Mouse (Mus musculus) fat pad, adult 2 months (tissue): ENCODE measurements around the gene Dhx9.
"Not testable (repeated sequence)": the region's sequence is repeated elsewhere in the genome, so short reads cannot be mapped to it uniquely, and the experiment has no call there.

Source experiments
- DNase-seq: peaks from one replicate; pipeline ENCODE4 v3.0.0-alpha.2; 2011; ENCODE audit warnings: low read depth, low spot score; ENCODE audit errors: extremely low read depth

The Dhx9 gene

GRCm38 (mm10) chr1:153487500-153487879, at the start of gene Dhx9:
Gene Dhx9 (minus strand): TSS chr1:153487660.
- DNase-seq: peak; percentile 28

GRCm38 (mm10) chr1:153535611-153536010, 48.2 kb upstream of the Dhx9 start:
- DNase-seq: no peak

- not testable (repeated sequence) for DNase-seq
These were observed 45.4 kb upstream of the Dhx9 start for GRCm38 (mm10) chr1:153532896-153533295.

GRCm38 (mm10) chr1:153532234-153532841, 44.9 kb upstream of the Dhx9 start:
- no peak for DNase-seq

- DNase-seq: no peak
These were observed 44.3 kb upstream of the Dhx9 start for GRCm38 (mm10) chr1:153531677-153532233.

GRCm38 (mm10) chr1:153522116-153522515, 34.7 kb upstream of the Dhx9 start:
- no peak for DNase-seq

GRCm38 (mm10) chr1:153515368-153515767, 27.9 kb upstream of the Dhx9 start:
- DNase-seq: no peak

GRCm38 (mm10) chr1:153510330-153511009, 23.0 kb upstream of the Dhx9 start:
- DNase-seq: no peak

- not testable (repeated sequence) for DNase-seq
These were observed 22.1 kb upstream of the Dhx9 start for GRCm38 (mm10) chr1:153509569-153509968.

GRCm38 (mm10) chr1:153509012-153509411, 21.6 kb upstream of the Dhx9 start:
- DNase-seq: no peak

GRCm38 (mm10) chr1:153506266-153506665, 18.8 kb upstream of the Dhx9 start:
- DNase-seq: peak; percentile 58

GRCm38 (mm10) chr1:153501644-153502321, 14.3 kb upstream of the Dhx9 start:
- DNase-seq: peak; percentile 55

GRCm38 (mm10) chr1:153500030-153500429, 12.6 kb upstream of the Dhx9 start:
- DNase-seq: no peak

GRCm38 (mm10) chr1:153496030-153496429, 8.6 kb upstream of the Dhx9 start:
- no peak for DNase-seq

GRCm38 (mm10) chr1:153493931-153494330, 6.5 kb upstream of the Dhx9 start:
- DNase-seq: no peak

GRCm38 (mm10) chr1:153493338-153493737, 5.9 kb upstream of the Dhx9 start:
- DNase-seq: no peak

GRCm38 (mm10) chr1:153491822-153492221, 4.4 kb upstream of the Dhx9 start:
- DNase-seq: no peak

- no peak for DNase-seq
These were observed 3.9 kb upstream of the Dhx9 start for GRCm38 (mm10) chr1:153491345-153491744.

- no peak for DNase-seq
These were observed 2.5 kb upstream of the Dhx9 start for GRCm38 (mm10) chr1:153489963-153490362.

- no peak for DNase-seq
These were observed 2.1 kb upstream of the Dhx9 start for GRCm38 (mm10) chr1:153489540-153489939.

GRCm38 (mm10) chr1:153489132-153489531, 1.7 kb upstream of the Dhx9 start:
- no peak for DNase-seq
